In genomic region chr9:71320246-71321155, GRCm38 (mm10) we compare ENCODE assay signal across 8 mouse cellular contexts.
DNase-seq lines count a peak whose midpoint lies in the region; ATAC-seq and TF ChIP-seq lines count a peak whose summit lies in the region.
"Had no signal": no experiment of that assay in that cellular context is flagged by ENCODE, and none has a peak within 500 bp of the region (broad histone marks: within the 10 kb centered on the region; RNA-seq: fewer than 3 reads in every experiment).

No protein-coding gene starts in this region.

- H3K9ac ChIP-seq in intestine, postnatal 0 days (ENCODE audit: low read depth, low read length), result no peak overlapping the region
- H3K9ac ChIP-seq in intestine, embryonic 16.5 days (ENCODE audit: low read depth, low read length), result no peak overlapping the region

- H3K27ac ChIP-seq in intestine, postnatal 0 days (ENCODE audit: low read depth, low read length), result no peak overlapping the region
- H3K27ac ChIP-seq in intestine, embryonic 16.5 days (ENCODE audit: low read length), result no peak overlapping the region

- TF ChIP-seq CTCF in intestine, postnatal 0 days (IDR thresholded peaks at IDR 0.05; ENCODE audit: low read depth), result peak; percentile 43

- ATAC-seq in intestine, postnatal 0 days, result no peak
- no peak for ATAC-seq in intestine, embryonic 16.5 days

- no peak overlapping the region for H3K4me3 ChIP-seq in intestine, postnatal 0 days (ENCODE audit: low read depth, low read length)
- no peak overlapping the region for H3K4me3 ChIP-seq in intestine, embryonic 16.5 days (ENCODE audit: low read length)

- DNase-seq in A20 (ENCODE audit: low read depth, low spot score) (peak; percentile 66), ES-CJ7 (ENCODE audit: low read depth, low spot score) (peak; percentile 89)
- DNase-seq in embryo, embryonic 11 days, result peak; percentile 54
- DNase-seq in natural killer cell, adult 2 months (ENCODE audit: low spot score in 2 of 2), result no peak
- no peak for DNase-seq in right cerebral cortex, adult 2 months (ENCODE audit: low spot score in 2 of 2)
- DNase-seq: cerebellum, adult 18-20 months had no signal

- no peaks in the 10 kb centered on the region for H3K36me3 ChIP-seq in intestine, postnatal 0 days (ENCODE audit: control insufficient read depth, insufficient read depth)
- no peaks in the 10 kb centered on the region for H3K36me3 ChIP-seq in intestine, embryonic 16.5 days (ENCODE audit: control insufficient read depth, insufficient read depth, low read length)

- H3K27me3 ChIP-seq in intestine, postnatal 0 days (replicated peaks; ENCODE audit: control insufficient read depth, insufficient read depth, low read length), result no peaks in the 10 kb centered on the region
- H3K27me3 ChIP-seq in intestine, embryonic 16.5 days (replicated peaks; ENCODE audit: control insufficient read depth, insufficient read depth, low read length), result no peaks in the 10 kb centered on the region

- H3K9me3 ChIP-seq in intestine, postnatal 0 days (ENCODE audit: control insufficient read depth), result no peaks in the 10 kb centered on the region
- no peaks in the 10 kb centered on the region for H3K9me3 ChIP-seq in intestine, embryonic 16.5 days (ENCODE audit: control insufficient read depth, low read length)

- no peak overlapping the region for H3K4me2 ChIP-seq in intestine, postnatal 0 days (replicated peaks; ENCODE audit: low read depth)
- no peak overlapping the region for H3K4me2 ChIP-seq in intestine, embryonic 16.5 days (ENCODE audit: low read depth, low read length)

- H3K4me1 ChIP-seq in intestine, postnatal 0 days (replicated peaks; ENCODE audit: control insufficient read depth, insufficient read depth, low read length), result no peaks in the 10 kb centered on the region
- H3K4me1 ChIP-seq in intestine, embryonic 16.5 days (ENCODE audit: control insufficient read depth, insufficient read depth, low read length), result peaks cover 4% of the 10 kb centered on the region; the same call in 1 of the 2 replicates

- 72% methylated on average over 11 of the region's 11 CpGs for WGBS in intestine, postnatal 0 days
- WGBS in intestine, embryonic 16.5 days, result 67% methylated on average over 11 of the region's 11 CpGs

Comparison
In these comparisons a context has a peak if more than half of its experiments do, and no peak if none do; other contexts are left out.
1. DNase-seq: peak in A20 (single experiment), ES-CJ7 (single experiment) and embryo, embryonic 11 days (single experiment); none in natural killer cell, adult 2 months (0 of 2) and right cerebral cortex, adult 2 months (0 of 2).